Mouse (Mus musculus) limb, embryonic 10.5 days (tissue): ENCODE measurements around the gene Tmem184a. TPM values are rescaled to one million over a fixed set of nuclear protein-coding genes. Genes with fewer than 3 reads are reported as not detected.

Source experiments
- DNase-seq: peaks from one replicate; pipeline ENCODE4 v3.0.0-alpha.2; 2017; ENCODE audit warnings: low spot score
- H3K27ac ChIP-seq: fragments of 300-500 bp; sonication (generic); 2 replicates; pipeline ENCODE4 v1.5.1; 2016; ENCODE audit warnings: mild to moderate bottlenecking
- H3K27me3 ChIP-seq: fragments of 300-500 bp; sonication (generic); 2 replicates; pipeline ENCODE4 v1.6.1; 2016; ENCODE audit warnings: low read depth, mild to moderate bottlenecking; ENCODE audit not compliant: poor library complexity, severe bottlenecking
- H3K36me3 ChIP-seq: fragments of 300-500 bp; sonication (generic); 2 replicates; pipeline ENCODE4 v1.6.1; 2016; ENCODE audit warnings: mild to moderate bottlenecking, moderate library complexity
- H3K4me1 ChIP-seq: fragments of 300-500 bp; sonication (generic); 2 replicates; pipeline ENCODE4 v1.6.1; 2016
- H3K4me3 ChIP-seq: fragments of 300-500 bp; sonication (generic); 2 replicates; pipeline ENCODE4 v1.5.1; 2016; ENCODE audit warnings: mild to moderate bottlenecking, moderate library complexity
- H3K9me3 ChIP-seq: fragments of 300-500 bp; sonication (generic); replicated peaks from 2 replicates; pipeline ENCODE4 v1.6.1; 2016; ENCODE audit warnings: mild to moderate bottlenecking
- WGBS: fragments of 180-500 bp; shearing (Covaris S2); methylation state at CpG from one replicate; pipeline ENCODE4 v1.1.7; 2016; 5-methylcytosine and 5-hydroxymethylcytosine counted together
- polyA plus RNA-seq: library from polyadenylated mRNA; unstranded; fragments of >200 nt; fragmentation: Nextera tagmentation; extraction: Ambion mirVana; gene quantifications from 2 replicates; pipeline ENCODE4 v1.2.1, GENCODE M21; 2016

The Tmem184a gene
- polyA plus RNA-seq, 1 experiment from 2014 or later, result 2.1 TPM

- no peak for DNase-seq
- no peak overlapping the region for H3K27ac ChIP-seq
- 67% methylated on average over 4 of the region's 4 CpGs for WGBS
These were observed 10.3 kb downstream of the Tmem184a start for GRCm38 (mm10) chr5:139809397-139809796.

GRCm38 (mm10) chr5:139805924-139806323 lies 13.8 kb downstream of the Tmem184a start:
- Histone ChIP-seq H3K4me3 (no peak overlapping the region), H3K9me3 (no peaks in the 10 kb centered on the region), H3K27ac (peak overlapping the region; percentile 59; the same call in 1 of the 2 replicates), H3K27me3 (no peaks in the 10 kb centered on the region), H3K36me3 (peaks cover 6% of the 10 kb centered on the region; the same call in 1 of the 2 replicates), H3K4me1 (peaks cover 24% of the 10 kb centered on the region)
- 88% methylated on average over 8 of the region's 8 CpGs for WGBS
- no peak for DNase-seq

More at GRCm38 (mm10) chr5:139809397-139809796, 10.3 kb downstream of the Tmem184a start:
- H3K4me1 ChIP-seq, result peaks cover 12% of the 10 kb centered on the region
- H3K9me3 ChIP-seq, result no peaks in the 10 kb centered on the region
- no peak overlapping the region for H3K4me3 ChIP-seq
- H3K27me3 ChIP-seq, result peaks cover 31% of the 10 kb centered on the region
- no peaks in the 10 kb centered on the region for H3K36me3 ChIP-seq

GRCm38 (mm10) chr5:139804573-139805111 lies 15.1 kb downstream of the Tmem184a start:
- Histone ChIP-seq H3K4me3 (no peak overlapping the region), H3K36me3 (peaks cover 18% of the 10 kb centered on the region), H3K4me1 (peaks cover 24% of the 10 kb centered on the region), H3K9me3 (no peaks in the 10 kb centered on the region), H3K27ac (peak overlapping the region; percentile 59), H3K27me3 (no peaks in the 10 kb centered on the region)
- DNase-seq, result no peak
- WGBS, result 90% methylated on average over 11 of the region's 11 CpGs

- Histone ChIP-seq H3K27ac (peak overlapping the region; percentile 59), H3K36me3 (peaks cover 24% of the 10 kb centered on the region), H3K9me3 (no peaks in the 10 kb centered on the region), H3K27me3 (no peaks in the 10 kb centered on the region), H3K4me3 (peak overlapping the region; percentile 18), H3K4me1 (peaks cover 24% of the 10 kb centered on the region)
- WGBS, result 14% methylated on average over 6 of the region's 6 CpGs
- no peak for DNase-seq
These were observed 15.6 kb downstream of the Tmem184a start for GRCm38 (mm10) chr5:139804107-139804551.

- Histone ChIP-seq H3K27me3 (no peaks in the 10 kb centered on the region), H3K9me3 (no peaks in the 10 kb centered on the region), H3K4me3 (peak overlapping the region; percentile 18), H3K36me3 (peaks cover 24% of the 10 kb centered on the region), H3K27ac (peak overlapping the region; percentile 59), H3K4me1 (peaks cover 24% of the 10 kb centered on the region)
- WGBS, result 12% methylated on average over 12 of the region's 12 CpGs
- peak; percentile 72 for DNase-seq
These were observed 16.1 kb downstream of the Tmem184a start for GRCm38 (mm10) chr5:139803601-139804102.

- no peak overlapping the region for H3K4me3 ChIP-seq
- DNase-seq, result no peak
These were observed 16.6 kb downstream of the Tmem184a start for GRCm38 (mm10) chr5:139803165-139803564.

GRCm38 (mm10) chr5:139801880-139802279 lies 17.8 kb downstream of the Tmem184a start:
- Histone ChIP-seq H3K36me3 (peaks cover 24% of the 10 kb centered on the region), H3K4me3 (no peak overlapping the region), H3K27ac (no peak overlapping the region), H3K27me3 (no peaks in the 10 kb centered on the region), H3K9me3 (no peaks in the 10 kb centered on the region), H3K4me1 (peaks cover 42% of the 10 kb centered on the region)
- DNase-seq, result no peak
- 92% methylated on average over 10 of the region's 10 CpGs for WGBS

More at GRCm38 (mm10) chr5:139803165-139803564, 16.6 kb downstream of the Tmem184a start:
- no peaks in the 10 kb centered on the region for H3K27me3 ChIP-seq
- peak overlapping the region; percentile 59; the same call in 1 of the 2 replicates for H3K27ac ChIP-seq
- H3K4me1 ChIP-seq, result peaks cover 29% of the 10 kb centered on the region
- 76% methylated on average over 8 of the region's 8 CpGs for WGBS
- H3K9me3 ChIP-seq, result no peaks in the 10 kb centered on the region
- peaks cover 24% of the 10 kb centered on the region for H3K36me3 ChIP-seq

GRCm38 (mm10) chr5:139801231-139801630 lies 18.5 kb downstream of the Tmem184a start:
- Histone ChIP-seq H3K4me3 (no peak overlapping the region), H3K27ac (no peak overlapping the region), H3K9me3 (no peaks in the 10 kb centered on the region), H3K27me3 (no peaks in the 10 kb centered on the region), H3K36me3 (peaks cover 24% of the 10 kb centered on the region), H3K4me1 (peaks cover 48% of the 10 kb centered on the region)
- WGBS, result 92% methylated on average over 8 of the region's 8 CpGs
- no peak for DNase-seq

GRCm38 (mm10) chr5:139799801-139800590 lies 19.7 kb downstream of the Tmem184a start:
- WGBS, result 93% methylated on average over 33 of the region's 33 CpGs
- H3K27ac ChIP-seq, result no peak overlapping the region
- DNase-seq, result no peak
- H3K27me3 ChIP-seq, result no peaks in the 10 kb centered on the region
- H3K9me3 ChIP-seq, result no peaks in the 10 kb centered on the region
- peaks cover 24% of the 10 kb centered on the region for H3K36me3 ChIP-seq
- peaks cover 57% of the 10 kb centered on the region for H3K4me1 ChIP-seq
- H3K4me3 ChIP-seq, result no peak overlapping the region

GRCm38 (mm10) chr5:139799041-139799440 lies 20.7 kb downstream of the Tmem184a start:
- Histone ChIP-seq H3K4me3 (no peak overlapping the region), H3K27me3 (no peaks in the 10 kb centered on the region), H3K36me3 (peaks cover 24% of the 10 kb centered on the region), H3K4me1 (peaks cover 56% of the 10 kb centered on the region), H3K9me3 (no peaks in the 10 kb centered on the region), H3K27ac (no peak overlapping the region)
- no peak for DNase-seq
- WGBS, result 89% methylated on average over 9 of the region's 9 CpGs

- 45% methylated on average over 12 of the region's 12 CpGs for WGBS
- Histone ChIP-seq H3K27me3 (no peaks in the 10 kb centered on the region), H3K4me3 (0 out of 2 replicates have a peak overlapping the region, but pooled peaks have one; percentile 11), H3K27ac (peak overlapping the region; percentile 12; the same call in 1 of the 2 replicates), H3K4me1 (peaks cover 52% of the 10 kb centered on the region), H3K9me3 (no peaks in the 10 kb centered on the region), H3K36me3 (peaks cover 24% of the 10 kb centered on the region)
- no peak for DNase-seq
These were observed 21.4 kb downstream of the Tmem184a start for GRCm38 (mm10) chr5:139798168-139798900.

- Histone ChIP-seq H3K9me3 (no peaks in the 10 kb centered on the region), H3K27ac (peak overlapping the region; percentile 12; the same call in 1 of the 2 replicates), H3K27me3 (peaks cover 6% of the 10 kb centered on the region; the same call in 1 of the 2 replicates), H3K4me1 (peaks cover 48% of the 10 kb centered on the region), H3K36me3 (peaks cover 24% of the 10 kb centered on the region), H3K4me3 (0 out of 2 replicates have a peak overlapping the region, but pooled peaks have one; percentile 11)
- WGBS, result 41% methylated on average over 11 of the region's 11 CpGs
- no peak for DNase-seq
These were observed 22.1 kb downstream of the Tmem184a start for GRCm38 (mm10) chr5:139797473-139798167.
